Mouse (Mus musculus): Measurements from ENCODE around the gene Naif1.

- TF ChIP-seq POLR2A (IDR thresholded peaks at IDR 0.05; ENCODE audit: low read depth, low read length) (no peak), CTCF (conservative IDR thresholded peaks at IDR 0.05; ENCODE audit: insufficient read depth, insufficient read length, low read depth, low read length) (no peak)
These were observed 52.6 kb downstream of the Naif1 start for GRCm38 (mm10) chr2:32502843-32503242.
